Mouse (Mus musculus) monocyte, adult 2 months (primary cell): ENCODE data around the gene Rorc.

ENCODE experiments used
- DNase-seq, 2 experiments: peaks; one replicate each; pipeline ENCODE4 v3.0.0; 2022; ENCODE audit warnings: low spot score in 2 of 2, low read depth in 1 of 2

Gene Rorc

DNA sequence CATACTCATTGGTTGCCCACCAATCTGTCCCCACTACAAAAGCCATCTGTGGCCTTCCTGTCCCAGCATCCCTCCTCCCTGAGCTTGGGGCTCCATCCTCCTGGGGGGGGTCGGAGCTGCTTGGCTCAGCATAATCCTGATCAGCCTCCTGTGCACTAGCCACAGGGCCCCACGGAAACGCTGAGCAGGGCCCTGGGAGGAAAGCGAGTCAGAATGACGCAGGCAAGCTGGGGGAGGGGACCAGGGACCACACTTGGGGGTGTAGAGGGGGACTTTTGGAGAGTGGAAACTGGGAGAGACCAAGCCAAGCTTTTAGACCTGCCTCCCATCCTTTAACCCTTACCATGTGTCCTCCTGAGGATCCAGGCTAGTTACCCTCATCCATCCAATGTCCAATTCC, 3.3 kb downstream of the Rorc start:
- no peak for DNase-seq

DNA sequence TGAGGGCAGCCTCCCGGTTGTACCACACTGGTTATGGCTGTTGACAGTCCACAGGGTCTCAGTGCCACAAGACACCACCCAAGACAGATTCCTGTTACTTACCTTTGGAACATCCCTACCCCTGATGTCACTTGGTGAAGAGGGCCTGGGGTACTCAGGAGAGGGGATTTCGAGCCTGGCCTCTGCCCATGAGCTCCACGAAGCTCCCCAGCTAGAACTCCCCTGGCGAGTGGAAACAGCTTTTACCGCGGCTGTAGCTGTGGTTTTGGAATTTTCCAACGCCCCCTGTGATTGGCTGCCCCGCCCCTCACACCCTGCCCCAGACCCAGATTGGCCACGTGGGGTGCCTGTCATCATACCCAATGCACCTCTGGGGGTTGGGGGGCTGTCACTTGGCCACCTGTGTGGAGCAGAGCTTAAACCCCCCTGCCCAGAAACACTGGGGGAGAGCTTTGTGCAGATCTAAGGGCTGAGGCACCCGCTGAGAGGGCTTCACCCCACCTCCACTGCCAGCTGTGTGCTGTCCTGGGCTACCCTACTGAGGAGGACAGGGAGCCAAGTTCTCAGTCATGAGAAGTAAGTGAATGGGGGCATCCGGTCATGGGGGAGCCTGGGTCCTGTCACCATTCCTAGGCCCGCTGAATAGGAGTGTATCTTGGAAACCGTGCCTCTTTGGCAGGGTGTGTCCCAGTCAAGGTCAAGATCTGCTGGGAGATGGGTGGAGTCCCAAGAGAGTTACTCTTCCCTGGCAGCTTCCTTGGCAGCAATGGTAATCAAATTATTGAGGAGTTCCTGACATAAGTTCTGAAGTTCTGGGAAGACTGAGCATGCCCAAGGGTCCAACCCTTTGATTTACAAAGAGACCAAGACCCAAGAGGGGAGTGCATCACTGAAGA, 4.7 kb downstream of the Rorc start:
- no peak for DNase-seq

DNA sequence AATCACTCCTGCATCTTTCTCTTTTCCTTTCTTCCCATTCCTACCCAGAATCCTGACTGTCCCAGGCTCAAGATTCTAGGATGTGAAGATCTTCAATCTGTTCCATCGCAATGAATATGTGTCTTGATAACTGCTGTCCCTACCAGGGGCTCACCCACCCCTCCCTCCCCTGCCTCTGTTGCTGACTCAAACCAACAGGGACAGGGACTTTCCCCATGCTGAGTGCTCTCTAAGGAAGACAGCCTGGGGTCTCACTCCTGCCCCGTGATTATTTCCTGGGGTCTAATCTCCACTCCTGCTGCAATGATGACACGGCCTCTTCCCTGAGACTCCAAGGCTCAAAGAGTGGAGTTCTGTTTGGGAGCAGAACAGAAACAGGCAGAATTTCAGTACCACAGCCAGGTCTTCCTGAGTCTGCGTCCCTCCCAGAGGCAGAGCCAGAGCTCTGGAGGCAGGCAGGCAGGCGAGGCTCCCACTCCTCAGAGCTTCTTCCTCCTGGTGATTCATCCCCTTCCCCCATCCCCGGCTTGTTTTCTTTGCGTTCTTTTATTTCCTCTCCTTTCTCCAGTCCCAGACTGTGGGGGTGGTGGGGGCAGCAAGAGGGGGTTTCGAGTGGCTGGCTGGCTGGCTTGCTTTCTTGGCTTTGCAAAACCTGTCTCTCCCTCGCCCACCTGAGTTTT, 7.4 kb downstream of the Rorc start:
- DNase-seq, result no peak

DNA sequence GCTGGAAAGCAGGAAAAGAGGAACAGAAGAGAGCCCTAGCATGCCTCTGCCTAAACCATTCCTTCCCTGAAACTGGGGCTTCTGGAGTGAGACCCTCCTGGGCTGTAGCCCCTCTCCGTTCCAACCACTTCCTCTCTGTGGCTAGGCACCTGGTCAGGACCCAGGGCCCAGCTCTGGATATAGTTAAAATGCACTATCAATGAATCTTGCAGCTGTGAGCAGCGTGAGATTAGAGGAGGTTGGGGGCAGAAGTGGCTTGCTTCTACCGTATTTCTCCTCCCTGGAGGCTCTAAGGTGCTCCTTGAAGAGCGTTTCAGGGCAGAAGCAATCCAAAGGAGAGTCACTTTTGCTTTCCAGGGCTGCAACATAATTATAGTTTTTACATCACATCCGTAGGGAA, 9.7 kb downstream of the Rorc start:
- DNase-seq, result no peak

DNA sequence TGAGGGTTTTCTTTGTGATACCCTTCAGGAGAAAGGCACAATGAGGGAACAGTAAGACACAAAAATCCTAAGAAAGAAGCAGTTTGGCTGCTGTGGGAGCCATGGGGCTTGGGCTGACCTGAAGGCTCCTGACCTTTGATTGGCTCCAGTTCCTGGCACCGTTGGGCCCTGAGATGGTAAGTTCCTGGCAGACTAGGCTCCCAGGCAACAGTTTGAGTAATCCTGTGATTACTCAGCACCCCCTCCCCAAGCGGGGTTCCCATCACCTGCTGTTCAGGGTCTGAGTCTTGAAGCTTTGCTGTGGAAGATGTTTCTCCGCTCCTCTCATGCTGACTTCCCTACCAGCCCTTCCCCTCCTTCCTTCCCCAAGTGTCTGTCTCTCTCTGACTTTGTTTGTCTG, 10.9 kb downstream of the Rorc start:
- no peak for DNase-seq

DNA sequence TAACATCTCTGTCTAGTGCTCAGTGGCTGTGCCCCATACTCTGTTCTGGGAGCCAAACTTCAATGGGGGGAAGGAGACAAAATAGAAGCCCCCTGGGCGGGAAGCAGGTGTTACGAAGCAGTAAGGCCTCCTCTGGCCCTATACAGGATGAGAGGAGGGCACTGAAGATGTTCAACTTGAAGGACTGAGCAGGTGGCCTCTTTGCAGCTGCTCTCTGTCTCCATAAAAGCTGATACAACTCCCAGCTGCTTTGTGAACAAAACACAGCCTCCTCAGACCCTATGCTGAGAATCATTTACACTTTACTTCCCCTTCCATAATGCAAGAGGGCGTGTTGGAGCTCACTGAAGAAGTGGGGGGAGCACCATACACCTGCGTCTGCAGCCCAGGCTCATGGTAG, 14.1 kb downstream of the Rorc start:
- no peak for DNase-seq

DNA sequence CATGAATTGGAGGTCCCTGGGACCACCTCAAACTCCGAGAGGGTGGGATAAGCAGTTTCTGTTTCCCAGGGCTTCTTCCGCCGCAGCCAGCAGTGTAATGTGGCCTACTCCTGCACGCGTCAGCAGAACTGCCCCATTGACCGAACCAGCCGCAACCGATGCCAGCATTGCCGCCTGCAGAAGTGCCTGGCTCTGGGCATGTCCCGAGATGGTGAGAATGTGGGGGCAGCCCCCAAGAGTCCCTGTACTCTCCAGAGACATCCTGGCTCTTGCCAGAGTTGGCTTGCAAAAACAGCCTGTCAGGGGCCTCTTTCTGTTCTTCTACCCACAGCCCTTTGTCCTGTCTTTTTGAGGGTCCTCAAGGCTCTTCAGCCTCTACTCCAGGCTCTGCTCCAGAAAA, 14.8 kb downstream of the Rorc start:
- no peak for DNase-seq

DNA sequence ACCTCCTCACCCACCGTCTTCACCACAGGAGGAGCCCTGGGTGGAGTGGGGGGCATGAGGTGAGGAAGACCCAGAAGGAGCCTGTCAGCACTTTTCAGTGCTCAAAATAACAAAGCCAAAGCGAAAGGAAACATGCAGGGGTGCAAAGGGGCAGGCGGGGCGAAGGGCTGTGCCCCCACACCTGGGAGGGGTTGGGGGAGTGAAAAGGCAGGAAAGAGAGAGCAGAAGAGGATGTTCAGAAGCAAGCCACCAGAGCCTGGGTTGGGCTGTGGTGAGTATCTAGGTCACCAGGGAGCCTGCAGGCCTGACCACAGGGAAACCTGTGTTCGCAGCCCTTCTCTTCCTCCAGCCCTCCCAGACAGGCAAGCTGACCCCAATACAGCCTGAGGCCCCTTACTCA, 15.5 kb downstream of the Rorc start:
- DNase-seq, result no peak

DNA sequence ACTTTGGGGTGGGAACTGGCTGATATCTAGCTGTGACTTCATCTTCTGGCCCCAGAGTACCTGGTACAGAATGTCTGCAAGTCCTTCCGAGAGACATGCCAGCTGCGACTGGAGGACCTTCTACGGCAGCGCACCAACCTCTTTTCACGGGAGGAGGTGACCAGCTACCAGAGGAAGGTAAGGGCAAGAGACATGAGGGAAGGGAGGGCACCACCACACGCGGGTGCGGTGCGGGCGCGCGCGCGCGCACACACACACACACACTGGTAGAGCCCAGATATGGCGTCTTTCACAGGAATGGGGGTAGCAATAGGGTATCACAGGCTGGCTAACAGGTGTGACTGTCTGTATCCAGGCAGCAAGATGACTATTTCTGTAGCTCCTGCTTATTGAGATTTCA, 16.8 kb downstream of the Rorc start:
- DNase-seq, result no peak

DNA sequence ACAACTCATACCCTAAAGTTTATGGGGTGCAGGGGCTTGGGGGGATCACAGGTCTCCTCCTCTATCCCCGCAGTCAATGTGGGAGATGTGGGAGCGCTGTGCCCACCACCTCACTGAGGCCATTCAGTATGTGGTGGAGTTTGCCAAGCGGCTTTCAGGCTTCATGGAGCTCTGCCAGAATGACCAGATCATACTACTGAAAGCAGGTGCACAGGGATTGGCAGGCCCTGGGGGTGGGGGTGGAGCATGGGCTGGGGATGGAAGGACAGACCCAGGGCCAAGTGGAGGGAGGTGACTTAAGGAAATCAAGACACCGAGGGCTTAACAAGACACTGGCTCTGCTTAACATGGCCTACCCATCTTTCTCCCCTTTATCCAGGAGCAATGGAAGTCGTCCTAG, 18.4 kb downstream of the Rorc start:
- DNase-seq, result no peak

DNA sequence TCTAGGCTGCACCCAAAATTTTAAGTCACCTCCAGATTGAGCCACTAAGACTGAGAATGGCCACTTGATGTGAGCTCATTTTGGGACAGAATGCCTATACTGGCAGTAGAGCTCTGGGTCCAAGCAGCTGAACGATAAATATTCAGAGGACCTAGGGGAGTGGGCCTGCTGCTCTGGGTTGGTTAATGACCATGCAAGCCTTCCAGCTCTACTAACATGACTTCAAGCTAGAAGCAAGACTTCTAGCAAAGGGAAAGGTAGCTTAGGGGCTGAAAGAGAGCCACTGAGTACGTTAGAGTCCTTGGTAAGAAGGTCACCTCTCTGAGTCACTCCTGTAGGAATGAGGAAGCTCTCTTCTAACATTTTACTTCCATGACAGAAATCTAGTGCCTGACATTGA, 19.5 kb downstream of the Rorc start:
- DNase-seq, result no peak

DNA sequence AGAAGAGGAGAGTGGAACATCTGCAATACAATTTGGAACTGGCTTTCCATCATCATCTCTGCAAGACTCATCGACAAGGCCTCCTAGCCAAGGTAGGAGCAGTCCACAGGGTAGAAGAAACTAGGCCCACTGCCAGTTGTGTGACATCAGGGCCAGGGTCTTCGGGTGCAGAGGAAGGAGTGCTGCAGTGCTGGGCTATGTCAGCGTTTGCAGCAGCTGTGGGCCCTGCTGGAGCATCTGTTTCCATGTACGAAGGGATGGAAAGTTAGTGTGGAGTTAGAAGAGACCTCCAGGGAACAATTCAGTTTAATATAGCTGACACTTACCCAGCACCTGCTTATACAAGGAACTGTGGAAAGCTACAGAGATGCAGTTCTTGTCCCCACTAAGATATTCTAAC, 20.5 kb downstream of the Rorc start:
- no peak for DNase-seq

DNA sequence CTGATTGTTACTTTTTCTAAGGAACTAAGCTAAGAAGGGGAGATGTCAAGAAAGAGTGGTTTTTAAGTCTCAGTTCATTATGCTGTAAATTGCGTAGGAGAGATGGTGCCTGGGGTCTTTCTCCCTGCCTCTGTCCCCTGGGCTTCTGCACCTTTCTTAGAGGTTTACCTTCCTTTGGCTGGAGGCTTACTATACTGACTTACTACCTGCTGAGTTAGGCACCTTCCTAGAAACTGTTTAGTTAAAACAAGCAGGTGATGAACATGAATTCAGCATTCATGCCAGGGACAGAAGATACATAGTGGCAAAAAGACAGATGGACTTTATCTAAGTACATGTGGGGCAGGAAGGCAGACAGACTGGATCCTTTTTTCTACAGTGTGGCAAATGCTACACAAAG, 23.7 kb downstream of the Rorc start:
- DNase-seq, result no peak

DNA sequence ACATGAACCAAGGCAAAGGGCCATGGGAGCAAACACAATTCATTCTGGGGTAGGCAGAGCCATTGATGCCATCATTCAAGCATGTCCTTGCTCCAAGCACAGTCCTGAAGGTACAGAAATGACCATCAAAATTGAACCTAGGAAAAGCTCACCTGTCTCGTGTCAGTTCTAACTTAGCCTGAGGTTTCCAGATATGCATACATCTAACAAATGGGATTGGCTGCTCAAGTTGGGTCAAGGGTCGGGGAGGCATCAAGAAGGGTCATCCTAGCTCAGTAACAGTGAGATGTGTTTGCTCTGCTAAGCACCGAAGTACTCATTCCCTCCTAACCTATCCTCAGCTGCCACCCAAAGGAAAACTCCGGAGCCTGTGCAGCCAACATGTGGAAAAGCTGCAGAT, 24.3 kb downstream of the Rorc start:
- DNase-seq, result no peak

DNA sequence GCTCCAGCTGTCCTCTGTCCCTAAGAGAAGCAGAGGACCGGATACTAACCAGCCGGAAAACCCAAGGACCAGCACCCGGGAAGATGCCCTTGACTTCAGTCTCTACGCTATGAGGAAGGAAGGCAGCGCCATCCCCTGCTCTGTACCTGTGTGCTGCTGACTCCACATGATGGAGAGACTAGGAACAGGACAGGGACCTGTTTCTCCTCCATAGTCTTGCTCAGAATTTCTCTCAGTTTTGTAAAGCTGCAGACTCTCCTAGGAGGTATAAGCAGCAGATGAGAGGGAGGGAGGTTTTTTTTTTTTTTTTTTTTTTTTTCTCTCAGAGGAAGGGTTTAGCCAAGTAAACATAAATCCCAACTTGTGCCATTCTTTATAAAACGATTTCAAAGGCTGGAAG, 25.6 kb downstream of the Rorc start, which contains the start of gene Lingo4:
Gene Lingo4 (plus strand): TSS at position 301 of the 400 bp plus-strand sequence.
- no peak for DNase-seq

DNA sequence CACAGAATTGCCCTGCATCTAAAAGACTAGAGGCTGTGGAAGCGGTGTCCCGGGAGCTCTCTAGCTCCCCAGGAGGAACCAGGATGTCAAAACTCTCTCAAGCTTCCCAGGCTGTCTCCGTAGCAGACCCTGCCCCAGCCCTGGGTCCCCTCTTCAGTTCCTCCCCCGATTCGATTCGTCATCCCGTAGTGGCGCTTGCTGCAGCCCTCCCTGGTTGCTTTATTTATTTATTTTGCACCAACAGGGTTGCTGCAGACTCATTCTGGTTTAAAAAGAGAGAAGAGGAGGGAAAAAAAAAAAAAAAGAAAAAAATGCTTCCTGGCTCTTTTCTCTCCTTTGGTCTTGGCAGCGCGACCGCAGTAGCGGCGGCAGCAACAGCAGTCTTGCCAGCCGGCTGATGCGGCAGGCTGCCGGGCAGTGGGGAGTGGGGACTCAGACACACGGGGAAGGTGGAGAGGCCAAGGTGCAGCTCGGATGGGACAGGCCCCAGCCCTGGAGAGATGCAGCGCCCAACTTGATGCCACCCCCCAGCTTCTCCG, 26.4 kb downstream of the Rorc start:
- no peak for DNase-seq

DNA sequence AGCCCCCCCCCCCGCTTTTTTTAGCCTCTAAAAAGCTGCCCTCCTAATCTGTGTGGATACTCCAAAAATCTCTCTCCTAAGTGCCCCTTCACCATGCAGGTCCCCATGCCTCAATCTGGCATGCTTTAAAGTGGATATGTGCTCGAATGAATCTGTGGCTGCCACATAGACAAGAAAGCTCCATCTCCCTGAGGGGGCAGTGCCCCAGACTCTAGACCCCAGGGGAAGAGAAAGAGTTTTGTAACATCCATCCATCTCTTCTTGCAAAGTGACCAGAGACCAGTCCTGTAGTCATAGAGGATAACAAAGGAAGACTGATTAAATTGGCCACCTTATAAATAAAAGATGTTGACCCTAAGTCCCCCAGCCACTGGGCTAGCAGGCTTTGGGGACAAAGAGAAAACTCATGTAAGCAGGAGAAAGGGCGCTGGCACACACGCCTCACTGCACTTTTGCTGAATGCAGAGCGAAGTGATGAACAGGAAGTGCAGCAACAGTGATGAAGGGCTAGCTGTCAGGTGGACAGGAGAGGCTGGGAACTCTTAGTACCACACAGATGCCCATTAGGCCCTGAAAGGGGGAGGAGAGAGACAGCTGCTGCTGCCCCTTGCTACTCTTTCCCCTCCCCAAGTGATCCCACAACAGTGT, 27.2 kb downstream of the Rorc start:
- no peak for DNase-seq

DNA sequence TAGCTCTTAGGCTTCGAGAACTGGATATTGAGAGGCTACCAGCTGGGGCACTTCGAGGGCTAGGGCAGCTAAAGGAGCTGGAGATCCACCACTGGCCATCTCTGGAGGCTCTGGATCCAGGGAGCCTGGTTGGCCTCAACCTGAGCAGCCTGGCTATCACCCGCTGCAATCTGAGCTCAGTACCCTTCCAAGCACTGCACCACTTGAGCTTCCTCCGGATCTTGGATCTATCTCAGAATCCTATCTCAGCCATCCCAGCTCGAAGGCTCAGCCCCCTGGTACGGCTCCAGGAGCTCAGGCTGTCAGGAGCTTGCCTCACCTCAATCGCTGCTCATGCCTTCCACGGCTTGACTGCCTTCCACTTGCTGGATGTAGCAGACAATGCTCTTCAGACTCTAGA, 29.9 kb downstream of the Rorc start:
- no peak for DNase-seq

DNA sequence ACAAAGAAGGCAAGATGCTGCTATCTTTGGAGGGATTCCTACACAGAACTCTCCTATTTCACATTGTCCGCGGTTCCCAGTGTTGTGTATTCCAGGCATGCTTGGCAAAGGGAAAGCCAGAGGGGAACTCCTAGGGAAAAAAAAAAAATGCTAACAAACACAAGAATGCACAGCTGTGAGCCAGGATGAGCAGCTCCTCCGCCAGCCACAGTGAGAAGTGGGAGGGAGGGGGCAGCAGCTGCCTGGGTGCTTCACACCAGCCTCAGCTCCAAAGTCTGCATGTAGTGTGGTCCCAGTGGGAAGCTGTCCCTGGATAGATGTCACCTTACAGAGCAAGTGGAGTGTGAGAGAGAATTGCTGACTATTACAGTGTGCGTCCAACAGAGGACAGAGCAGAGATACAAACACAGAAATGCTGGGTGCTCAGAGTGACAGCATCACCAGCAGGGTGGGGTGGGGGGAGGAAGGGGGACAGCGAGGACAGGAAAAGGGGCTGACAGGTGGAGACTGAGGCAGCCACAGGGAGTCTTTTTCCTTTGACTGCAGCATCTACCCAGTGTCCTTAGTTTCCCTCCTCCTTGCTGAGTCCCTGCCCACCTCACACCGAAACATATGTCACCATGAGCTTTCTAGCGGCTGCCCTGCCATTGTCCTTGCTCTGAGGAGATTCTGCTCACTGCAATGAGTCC, 31.9 kb downstream of the Rorc start:
- DNase-seq, result no peak

DNA sequence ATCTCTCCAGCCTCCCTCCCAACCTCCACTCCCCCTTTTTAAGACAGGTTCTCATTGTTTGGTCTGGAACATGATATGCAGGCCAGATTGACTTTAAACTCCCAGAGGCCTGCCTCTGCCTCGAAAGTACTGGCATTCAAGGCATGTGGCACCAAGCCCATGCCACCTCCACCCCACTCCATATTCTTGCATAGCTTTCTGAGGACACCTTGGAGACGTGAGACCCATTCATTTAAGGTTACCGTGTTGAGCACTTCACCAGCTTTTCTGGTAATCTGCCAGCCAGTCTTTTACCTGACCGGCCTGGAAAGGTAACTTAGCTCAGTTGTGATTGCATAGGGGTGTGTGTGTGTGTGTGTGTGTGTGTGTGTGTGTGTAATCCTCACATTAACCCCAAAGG, 33.0 kb downstream of the Rorc start:
- no peak for DNase-seq

DNA sequence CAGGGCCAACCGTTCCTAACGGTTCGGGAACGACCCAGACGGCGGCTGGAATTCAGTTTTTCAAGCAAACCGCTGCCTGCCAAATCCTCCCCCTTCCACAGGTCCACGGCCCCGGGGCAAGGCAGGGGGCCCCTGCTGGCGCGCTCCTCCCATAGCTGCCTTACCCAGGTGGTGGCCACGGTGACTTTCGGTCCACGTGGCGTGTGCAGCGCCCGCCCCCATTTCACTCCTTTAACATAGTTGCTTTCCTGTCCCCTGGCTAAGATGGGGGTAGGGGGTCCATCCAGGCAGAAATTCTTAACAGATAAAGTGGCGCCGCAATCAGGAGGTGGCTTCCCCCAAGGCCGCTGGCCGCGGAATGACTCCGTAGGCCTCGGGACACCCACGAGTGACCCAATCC, 39.9 kb downstream of the Rorc start:
- DNase-seq, result no peak
